Mouse (Mus musculus) heart, embryonic 12.5 days (tissue): ENCODE data around the gene Pirt. TPM values are rescaled to one million over a fixed set of nuclear protein-coding genes. Genes with fewer than 3 reads are reported as not detected.

Source experiments
- ATAC-seq: fragments of 200-750 bp; cut with Nextera tagmentation; 2 replicates; pipeline ENCODE4 v1.8.0; 2017; ENCODE audit warnings: moderate TSS enrichment, moderate library complexity; ENCODE audit not compliant: insufficient number of reproducible peaks, low FRiP score
- H3K27ac ChIP-seq: fragments of 300-500 bp; sonication (generic); 2 replicates; pipeline ENCODE4 v1.5.1; 2016; ENCODE audit warnings: mild to moderate bottlenecking, moderate library complexity; ENCODE audit not compliant: poor library complexity, severe bottlenecking
- H3K27me3 ChIP-seq: fragments of 300-500 bp; sonication (generic); replicated peaks from 2 replicates; pipeline ENCODE4 v1.6.1; 2016; ENCODE audit warnings: mild to moderate bottlenecking, moderate library complexity
- H3K36me3 ChIP-seq: fragments of 300-500 bp; sonication (generic); 2 replicates; pipeline ENCODE4 v1.6.1; 2016; ENCODE audit warnings: mild to moderate bottlenecking, moderate library complexity
- H3K4me1 ChIP-seq: fragments of 300-500 bp; sonication (generic); replicated peaks from 2 replicates; pipeline ENCODE4 v1.6.1; 2016; ENCODE audit warnings: mild to moderate bottlenecking
- H3K4me2 ChIP-seq: fragments of 300-500 bp; sonication (generic); 2 replicates; pipeline ENCODE4 v1.6.1; 2016; ENCODE audit warnings: mild to moderate bottlenecking, moderate library complexity
- H3K4me3 ChIP-seq: fragments of 300-500 bp; sonication (generic); 2 replicates; pipeline ENCODE4 v1.5.1; 2016; ENCODE audit warnings: mild to moderate bottlenecking
- H3K9ac ChIP-seq: fragments of 300-500 bp; sonication (generic); 2 replicates; pipeline ENCODE4 v1.6.1; 2016; ENCODE audit warnings: mild to moderate bottlenecking, moderate library complexity
- H3K9me3 ChIP-seq: fragments of 300-500 bp; sonication (generic); replicated peaks from 2 replicates; pipeline ENCODE4 v1.6.1; 2016; ENCODE audit warnings: mild to moderate bottlenecking, moderate library complexity
- WGBS: fragments of 180-500 bp; shearing (Covaris S2); methylation state at CpG from one replicate; pipeline ENCODE4 v1.1.7; 2016; 5-methylcytosine and 5-hydroxymethylcytosine counted together
- polyA plus RNA-seq: library from polyadenylated mRNA; unstranded; fragments of >200 nt; fragmentation: Nextera tagmentation; extraction: Ambion mirVana; gene quantifications from 2 replicates; pipeline ENCODE4 v1.2.1, GENCODE M21; 2016

Pirt gene
- polyA plus RNA-seq, result 14.4 and 14.5 TPM in 2 replicates

DNA sequence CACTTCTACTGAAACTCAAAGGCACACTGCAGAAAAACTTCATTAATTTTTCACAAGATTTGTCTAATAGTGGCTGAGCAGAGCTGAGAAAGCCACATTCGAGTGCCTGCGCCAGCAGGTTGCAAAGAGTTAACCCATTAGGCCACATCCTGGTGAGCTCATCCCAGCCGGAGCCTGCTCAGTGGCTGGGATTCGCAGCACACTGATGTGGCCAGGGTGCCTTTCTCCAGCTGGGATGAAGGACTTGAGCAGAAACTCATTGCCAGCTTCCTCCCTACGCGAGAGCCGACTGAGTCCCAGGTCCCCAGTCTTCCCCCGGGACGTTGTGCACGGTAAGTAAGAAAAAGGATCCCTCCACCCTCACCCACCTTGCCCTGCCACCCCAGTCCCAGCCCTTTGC is at the start of gene Pirt:
Gene Pirt (plus strand): TSS at position 171 of the 400 bp plus-strand sequence.
- 0 out of 2 replicates have a peak, but pooled peaks cover 7% of the 10 kb centered on the region for H3K27me3 ChIP-seq
- H3K4me3 ChIP-seq, result peak within 1 kb of the TSS; percentile 43
- H3K4me2 ChIP-seq, result peak within 1 kb of the TSS; percentile 69
- H3K36me3 ChIP-seq, result no peaks in the 10 kb centered on the region
- 23% methylated on average over 10 of the region's 10 CpGs for WGBS
- H3K9me3 ChIP-seq, result no peaks in the 10 kb centered on the region
- peak within 1 kb of the TSS; percentile 60 for H3K9ac ChIP-seq
- H3K4me1 ChIP-seq, result peaks cover 37% of the 10 kb centered on the region
- peak within 1 kb of the TSS; percentile 92 for H3K27ac ChIP-seq
- ATAC-seq, result no peak

DNA sequence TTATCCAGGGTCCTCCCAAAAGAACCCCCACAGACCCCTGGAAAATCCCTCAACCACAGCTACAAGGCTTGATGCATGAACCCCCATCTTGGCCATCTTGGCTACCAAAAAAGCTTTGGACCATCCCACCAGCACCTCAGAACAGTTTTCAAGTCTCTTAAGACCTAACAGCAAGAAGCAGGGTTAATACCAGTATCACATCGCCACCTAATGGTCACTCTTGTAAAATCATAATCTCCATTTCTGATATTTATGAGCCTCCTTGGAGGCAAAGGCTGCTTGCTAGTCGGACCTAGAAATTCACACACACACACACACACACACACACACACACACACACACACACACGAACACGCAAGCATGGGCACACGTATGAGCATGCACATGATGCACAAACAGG is 40.1 kb upstream of the Pirt start:
- Histone ChIP-seq H3K9me3 (no peaks in the 10 kb centered on the region; the same call in 1 of the 2 replicates), H3K27me3 (no peaks in the 10 kb centered on the region), H3K9ac (no peak overlapping the region), H3K36me3 (no peaks in the 10 kb centered on the region), H3K4me1 (no peaks in the 10 kb centered on the region), H3K4me3 (no peak overlapping the region), H3K27ac (no peak overlapping the region), H3K4me2 (no peak overlapping the region)
- 9% methylated on average over 5 of the region's 5 CpGs for WGBS
- no peak for ATAC-seq

DNA sequence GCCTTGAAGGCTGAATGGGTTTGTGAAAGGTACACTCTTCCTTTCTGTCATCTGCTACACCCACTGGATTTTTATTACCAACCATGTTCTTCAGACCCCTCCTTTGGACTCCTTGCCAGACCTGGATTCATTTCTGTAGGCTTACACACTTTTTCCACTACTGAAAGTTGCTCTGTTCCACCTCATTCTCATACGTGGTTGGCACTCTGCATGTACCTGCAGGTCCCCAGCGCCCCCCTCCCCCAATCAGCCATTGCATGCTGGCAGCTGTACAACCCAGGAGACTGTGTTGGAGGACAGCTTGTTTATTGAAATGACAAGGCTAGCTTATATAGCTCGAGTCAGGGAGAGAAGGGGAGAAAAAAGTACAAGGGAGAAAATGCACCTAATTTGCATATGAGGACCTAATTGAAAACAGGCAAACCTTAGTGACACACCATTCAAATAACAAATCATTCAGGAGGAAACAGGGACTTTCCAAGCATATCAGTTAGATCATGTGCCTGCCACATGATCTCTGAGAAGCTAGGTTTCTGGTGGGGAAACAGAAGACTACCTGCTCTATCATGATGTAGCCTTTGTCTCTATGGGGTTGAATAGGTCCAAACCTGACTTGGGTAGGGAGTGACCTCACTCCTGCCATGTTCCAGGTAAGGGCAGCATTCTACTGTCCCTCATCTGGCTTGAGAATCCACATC is 38.9 kb upstream of the Pirt start:
- ATAC-seq, result no peak
- H3K9me3 ChIP-seq, result no peaks in the 10 kb centered on the region
- H3K36me3 ChIP-seq, result no peaks in the 10 kb centered on the region
- no peaks in the 10 kb centered on the region for H3K4me1 ChIP-seq
- no peak overlapping the region for H3K9ac ChIP-seq
- 0 out of 2 replicates have a peak, but pooled peaks cover 3% of the 10 kb centered on the region for H3K27me3 ChIP-seq
- no peak overlapping the region for H3K4me3 ChIP-seq
- WGBS, result 61% methylated on average over 3 of the region's 3 CpGs
- no peak overlapping the region for H3K27ac ChIP-seq
- H3K4me2 ChIP-seq, result no peak overlapping the region

DNA sequence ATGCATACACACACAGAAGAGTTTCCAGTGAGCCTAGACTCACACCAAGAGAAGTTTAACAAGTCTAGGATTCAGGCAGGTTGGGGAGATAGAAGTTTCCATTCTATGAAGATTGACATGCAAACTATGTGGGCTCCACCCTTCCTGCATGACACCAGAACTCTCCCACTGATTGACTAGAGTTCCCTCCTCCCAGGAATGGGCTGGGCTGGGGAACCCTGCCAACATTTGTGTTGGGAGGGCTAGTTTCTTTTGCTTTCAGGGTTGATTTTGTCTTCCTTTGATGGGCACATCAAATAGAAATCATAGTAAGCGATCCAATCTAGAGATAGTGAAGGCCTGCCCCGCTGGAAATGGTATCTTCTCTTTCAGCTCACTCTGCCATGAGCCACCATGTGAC is 30.5 kb upstream of the Pirt start:
- no peak overlapping the region for H3K4me2 ChIP-seq
- H3K4me3 ChIP-seq, result no peak overlapping the region
- H3K4me1 ChIP-seq, result peaks cover 9% of the 10 kb centered on the region; the same call in 1 of the 2 replicates
- H3K27ac ChIP-seq, result no peak overlapping the region
- no peak overlapping the region for H3K9ac ChIP-seq
- ATAC-seq, result no peak
- no peaks in the 10 kb centered on the region for H3K9me3 ChIP-seq
- no peaks in the 10 kb centered on the region for H3K36me3 ChIP-seq
- 0 out of 2 replicates have a peak, but pooled peaks cover 3% of the 10 kb centered on the region for H3K27me3 ChIP-seq
- 55% methylated on average over 2 of the region's 2 CpGs for WGBS

DNA sequence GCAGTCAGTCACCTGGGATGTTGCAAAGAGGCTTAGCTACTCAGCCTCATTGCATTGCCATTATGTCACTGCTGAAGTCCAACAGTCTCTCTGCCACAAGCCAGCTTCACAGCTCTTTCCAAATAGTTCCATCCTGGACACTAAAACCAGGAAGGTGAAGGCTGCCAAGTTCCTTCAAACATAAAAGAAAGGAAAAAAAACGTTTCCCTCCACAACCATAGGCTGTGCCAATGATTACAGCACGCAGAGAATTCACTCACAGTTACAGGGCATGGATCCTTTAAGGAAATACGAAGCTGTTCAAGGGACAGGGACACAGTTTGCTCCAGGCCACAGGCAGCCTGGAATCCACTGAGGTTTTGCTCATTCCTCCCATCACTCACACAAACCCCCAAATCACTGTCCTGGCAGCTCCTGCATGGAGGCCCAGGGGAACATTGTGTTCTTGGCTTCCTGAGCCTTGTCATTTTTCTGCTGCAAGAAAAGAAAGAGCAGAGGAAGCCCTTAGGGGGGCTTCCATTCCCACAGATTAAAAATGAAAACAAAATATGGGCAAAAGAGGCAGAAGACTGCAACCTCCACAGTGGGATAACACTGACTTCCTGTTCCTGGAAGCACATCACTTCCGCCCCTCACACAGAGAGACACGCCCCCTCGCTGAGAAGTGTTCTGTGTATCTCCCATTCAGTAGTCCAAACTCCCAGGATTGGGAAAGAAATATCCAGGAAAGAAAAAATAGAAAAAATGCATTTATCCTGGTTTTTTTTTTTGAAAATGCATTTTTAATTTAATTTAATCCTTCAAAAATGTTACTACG is 29.3 kb upstream of the Pirt start:
- WGBS, result 69% methylated on average over 7 of the region's 7 CpGs
- Histone ChIP-seq H3K4me2 (no peak overlapping the region), H3K9me3 (no peaks in the 10 kb centered on the region), H3K27ac (no peak overlapping the region), H3K36me3 (no peaks in the 10 kb centered on the region), H3K9ac (no peak overlapping the region), H3K4me1 (peaks cover 9% of the 10 kb centered on the region; the same call in 1 of the 2 replicates), H3K27me3 (no peaks in the 10 kb centered on the region), H3K4me3 (no peak overlapping the region)
- ATAC-seq, result no peak

DNA sequence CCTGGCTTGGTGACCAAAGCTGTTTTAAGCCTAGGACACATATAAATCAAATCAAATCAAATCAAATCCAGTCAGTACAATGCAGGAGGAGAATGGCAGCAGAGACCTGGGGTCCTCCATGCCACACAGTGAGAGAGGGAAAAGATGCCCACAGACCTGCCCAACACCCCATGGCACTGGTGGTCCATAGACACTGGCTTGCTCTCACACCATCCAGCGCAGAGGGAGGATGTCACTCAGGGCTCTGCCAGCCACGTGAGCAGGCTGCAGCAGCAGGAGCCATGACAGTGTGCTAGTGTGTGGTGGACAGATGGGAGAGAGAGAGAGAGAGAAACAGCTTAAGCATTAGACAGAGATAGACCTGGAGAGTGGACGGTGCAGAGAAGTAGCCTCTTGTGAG is 19.2 kb upstream of the Pirt start:
- Histone ChIP-seq H3K27ac (no peak overlapping the region), H3K4me1 (no peaks in the 10 kb centered on the region), H3K36me3 (no peaks in the 10 kb centered on the region), H3K4me3 (no peak overlapping the region), H3K9me3 (no peaks in the 10 kb centered on the region), H3K4me2 (no peak overlapping the region), H3K9ac (no peak overlapping the region), H3K27me3 (no peaks in the 10 kb centered on the region)
- ATAC-seq, result no peak
- 82% methylated on average over 3 of the region's 3 CpGs for WGBS

DNA sequence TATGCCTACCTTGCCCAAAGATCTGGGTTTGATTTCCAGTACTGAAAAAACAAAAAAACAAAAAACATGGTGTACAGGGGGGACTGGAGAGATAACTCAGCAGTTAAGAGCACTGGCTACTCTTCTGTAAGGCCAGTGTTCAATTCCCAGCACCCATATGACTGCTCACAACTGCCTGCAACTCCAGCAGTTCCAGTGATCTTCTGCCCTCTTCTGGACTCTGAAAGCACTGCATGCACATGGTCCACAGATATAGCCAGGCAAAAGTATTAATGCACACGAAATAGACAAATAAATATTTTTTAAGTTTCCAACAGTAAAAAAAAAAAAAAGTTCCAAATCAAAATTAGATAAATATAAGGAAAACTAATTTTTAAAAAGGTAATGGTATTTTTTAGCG is 13.0 kb upstream of the Pirt start:
- Histone ChIP-seq H3K36me3 (no peaks in the 10 kb centered on the region), H3K4me1 (no peaks in the 10 kb centered on the region), H3K4me2 (no peak overlapping the region), H3K9me3 (0 out of 2 replicates have a peak, but pooled peaks cover 3% of the 10 kb centered on the region), H3K9ac (no peak overlapping the region), H3K4me3 (no peak overlapping the region), H3K27ac (no peak overlapping the region), H3K27me3 (0 out of 2 replicates have a peak, but pooled peaks cover 6% of the 10 kb centered on the region)
- no peak for ATAC-seq
- 83% methylated on average over 2 of the region's 2 CpGs for WGBS

DNA sequence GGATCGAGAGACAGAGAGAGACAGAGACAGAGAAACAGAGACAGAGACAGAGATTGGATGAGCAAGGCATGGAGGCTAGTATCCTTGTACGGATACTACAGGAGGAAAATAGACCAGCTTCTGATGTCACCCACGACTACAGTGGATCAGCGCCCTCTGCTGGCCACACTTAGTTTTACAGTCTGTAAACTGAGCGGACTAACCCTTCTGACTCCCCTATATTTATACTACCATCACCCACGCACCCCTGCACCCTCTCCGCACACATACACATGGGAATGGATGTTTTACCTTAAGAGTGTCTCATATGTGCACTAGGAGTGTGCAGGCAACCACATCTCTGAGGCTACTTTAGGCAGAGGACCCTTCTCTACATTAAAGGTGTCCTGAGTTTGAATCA is 12.4 kb upstream of the Pirt start:
- H3K27ac ChIP-seq, result no peak overlapping the region
- no peaks in the 10 kb centered on the region for H3K36me3 ChIP-seq
- 0 out of 2 replicates have a peak, but pooled peaks cover 6% of the 10 kb centered on the region for H3K27me3 ChIP-seq
- 16% methylated on average over 7 of the region's 7 CpGs for WGBS
- no peak overlapping the region for H3K4me2 ChIP-seq
- no peak overlapping the region for H3K9ac ChIP-seq
- no peak for ATAC-seq
- H3K4me1 ChIP-seq, result no peaks in the 10 kb centered on the region
- H3K4me3 ChIP-seq, result no peak overlapping the region
- H3K9me3 ChIP-seq, result 0 out of 2 replicates have a peak, but pooled peaks cover 3% of the 10 kb centered on the region

DNA sequence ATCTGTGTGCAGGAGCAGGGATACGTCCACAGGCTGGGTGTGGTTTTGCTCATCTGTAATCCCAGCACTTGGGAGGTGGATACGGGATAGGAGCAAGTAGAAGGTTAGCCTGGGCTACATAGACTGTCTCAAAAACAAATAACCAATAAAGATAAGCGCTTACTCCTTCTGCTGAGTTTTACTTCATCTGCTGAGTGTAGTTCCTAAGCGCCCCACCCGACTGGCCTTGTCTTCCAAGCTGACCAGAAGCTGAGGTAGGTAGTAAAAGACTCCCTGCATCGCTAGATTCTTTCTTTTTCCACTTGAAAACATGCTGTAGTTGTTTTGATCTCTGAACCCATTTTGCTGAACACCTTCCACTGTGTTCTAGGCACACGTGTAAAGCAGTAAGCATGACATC is 9.0 kb upstream of the Pirt start:
- 0 out of 2 replicates have a peak, but pooled peaks cover 3% of the 10 kb centered on the region for H3K9me3 ChIP-seq
- H3K4me1 ChIP-seq, result peaks cover 4% of the 10 kb centered on the region
- H3K4me3 ChIP-seq, result no peak overlapping the region
- peaks cover 16% of the 10 kb centered on the region for H3K27me3 ChIP-seq
- H3K9ac ChIP-seq, result no peak overlapping the region
- no peak overlapping the region for H3K27ac ChIP-seq
- H3K4me2 ChIP-seq, result no peak overlapping the region
- no peaks in the 10 kb centered on the region for H3K36me3 ChIP-seq
- ATAC-seq, result no peak
- WGBS, result 86% methylated on average over 7 of the region's 7 CpGs

DNA sequence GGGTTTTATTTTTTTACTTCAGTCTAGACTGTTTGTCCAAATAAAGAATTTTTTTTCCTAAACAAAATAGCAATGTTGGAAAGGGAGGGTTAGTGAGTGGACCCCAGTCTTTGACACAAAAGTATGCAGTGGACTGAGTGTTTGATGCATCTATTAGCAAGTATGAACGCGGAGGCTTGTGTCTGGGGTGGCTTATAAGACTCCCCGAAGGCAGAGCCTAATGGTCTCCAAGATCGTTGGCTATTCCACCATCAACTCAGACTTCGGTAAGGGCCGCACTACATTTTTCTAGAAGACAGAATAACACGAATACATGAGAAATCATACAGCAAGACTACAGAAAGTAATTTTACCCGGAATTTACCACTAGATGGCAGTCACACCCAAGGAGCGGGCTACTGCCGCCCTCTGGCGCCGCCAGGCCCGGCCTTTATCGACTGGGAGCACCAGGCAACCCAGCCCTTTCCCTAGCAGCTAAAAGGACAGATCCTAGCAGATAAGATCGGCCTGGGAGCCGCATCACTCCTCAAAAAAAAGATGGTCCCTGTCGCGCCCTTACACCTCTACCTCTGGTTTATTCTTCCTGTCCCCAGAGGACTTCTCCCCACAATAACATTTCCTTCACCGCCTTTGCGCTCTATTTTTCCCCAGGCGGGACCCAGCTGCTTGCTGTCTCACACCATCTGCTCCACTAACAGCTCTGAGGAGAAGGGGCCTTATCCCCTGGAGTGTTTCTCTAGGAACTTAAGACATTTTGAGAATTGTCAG is 6.0 kb upstream of the Pirt start:
- H3K4me2 ChIP-seq, result peak overlapping the region; percentile 44
- H3K27ac ChIP-seq, result no peak overlapping the region
- H3K4me3 ChIP-seq, result no peak overlapping the region
- peak; percentile 61; the same call in 1 of the 2 replicates for ATAC-seq
- peaks cover 5% of the 10 kb centered on the region for H3K4me1 ChIP-seq
- H3K27me3 ChIP-seq, result peaks cover 13% of the 10 kb centered on the region
- WGBS, result 11% methylated on average over 21 of the region's 21 CpGs
- no peaks in the 10 kb centered on the region for H3K36me3 ChIP-seq
- no peaks in the 10 kb centered on the region for H3K9me3 ChIP-seq
- peak overlapping the region; percentile 36; the same call in 1 of the 2 replicates for H3K9ac ChIP-seq
